Comparison of ENCODE assay signal across 10 mouse cellular contexts in the genomic region with DNA sequence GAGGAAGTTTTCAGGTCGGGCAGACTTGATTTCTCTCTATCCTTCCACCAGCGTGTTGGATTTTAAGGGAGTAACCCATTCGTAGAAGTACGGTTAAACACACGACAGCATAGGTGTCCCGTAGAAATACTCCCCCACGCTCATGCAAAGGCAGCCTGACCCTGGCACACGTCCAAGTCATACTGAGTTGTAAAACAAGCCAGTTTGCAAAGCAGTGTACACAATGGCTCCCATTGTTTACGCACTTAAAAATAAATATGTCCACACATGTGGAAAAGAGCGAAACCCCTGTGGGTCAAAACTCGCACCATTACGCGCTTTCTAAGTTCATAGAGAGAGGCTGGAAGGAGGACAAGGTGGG. TPM values are rescaled to one million over a fixed set of nuclear protein-coding genes. Genes with fewer than 3 reads are reported as not detected.
DNase-seq lines count a peak whose midpoint lies in the region; ATAC-seq and TF ChIP-seq lines count a peak whose summit lies in the region.
"Had no signal": no experiment of that assay in that cellular context is flagged by ENCODE, and none has a peak within 500 bp of the region (broad histone marks: within the 10 kb centered on the region; RNA-seq: fewer than 3 reads in every experiment).

No protein-coding gene starts in this region.

- DNase-seq in heart, postnatal 10 days = no peak
- DNase-seq in intestine, embryonic 14.5 days (ENCODE audit: low spot score) = no peak
- DNase-seq in ovary, postnatal 10 days (ENCODE audit: low spot score) = no peak

- H3K4me1 ChIP-seq in heart, embryonic 16.5 days (ENCODE audit: control insufficient read depth, insufficient read depth, low read length) = peaks cover 4% of the 10 kb centered on the region; the same call in 1 of the 2 replicates
- H3K4me1 ChIP-seq in ES-Bruce4 (ENCODE audit: control insufficient read depth, insufficient read depth, low read length) = peaks cover 9% of the 10 kb centered on the region
- H3K4me1 ChIP-seq in intestine, embryonic 14.5 days (replicated peaks; ENCODE audit: control insufficient read depth, insufficient read depth, low read length) = peaks cover 4% of the 10 kb centered on the region; the same call in 1 of the 2 replicates
- H3K4me1 ChIP-seq in liver, embryonic 16.5 days (ENCODE audit: control insufficient read depth, low read depth, low read length) = peaks cover 6% of the 10 kb centered on the region
- H3K4me1 ChIP-seq in forebrain, embryonic 13.5 days = peaks cover 8% of the 10 kb centered on the region

- H3K27ac ChIP-seq in heart, embryonic 16.5 days (ENCODE audit: low read length) = no peak overlapping the region
- 0 out of 2 replicates have a peak overlapping the region, but pooled peaks have one; percentile 36 for H3K27ac ChIP-seq in ES-Bruce4 (ENCODE audit: insufficient read depth, low read length)
- 0 out of 2 replicates have a peak overlapping the region, but pooled peaks have one; percentile 29 for H3K27ac ChIP-seq in intestine, embryonic 14.5 days (ENCODE audit: low read depth)
- peak overlapping the region; percentile 79; the same call in 1 of the 2 replicates for H3K27ac ChIP-seq in liver, embryonic 16.5 days (ENCODE audit: low read length)
- no peak overlapping the region for H3K27ac ChIP-seq in forebrain, embryonic 13.5 days

- TF ChIP-seq CTCF in ES-Bruce4 (IDR thresholded peaks at IDR 0.05; ENCODE audit: low read depth, low read length) = no peak

- 50% methylated on average over 13 of the region's 13 CpGs for WGBS in heart, embryonic 16.5 days
- WGBS in intestine, embryonic 14.5 days = 36% methylated on average over 13 of the region's 13 CpGs
- 60% methylated on average over 13 of the region's 13 CpGs for WGBS in liver, embryonic 16.5 days (ENCODE audit: insufficient replicate concordance)
- WGBS in forebrain, embryonic 13.5 days = 57% methylated on average over 13 of the region's 13 CpGs

- H3K4me3 ChIP-seq in heart, embryonic 16.5 days (ENCODE audit: low read length) = no peak overlapping the region
- H3K4me3 ChIP-seq in ES-Bruce4 (ENCODE audit: low read depth, low read length) = peak overlapping the region; percentile 42; the same call in 1 of the 2 replicates
- H3K4me3 ChIP-seq in intestine, embryonic 14.5 days (ENCODE audit: low read depth, low read length) = no peak overlapping the region
- H3K4me3 ChIP-seq in liver, embryonic 16.5 days (ENCODE audit: low read depth, low read length) = no peak overlapping the region
- no peak overlapping the region for H3K4me3 ChIP-seq in forebrain, embryonic 13.5 days

- no peaks in the 10 kb centered on the region for H3K36me3 ChIP-seq in heart, embryonic 16.5 days (ENCODE audit: control insufficient read depth, insufficient read depth)
- H3K36me3 ChIP-seq in ES-Bruce4 (ENCODE audit: control insufficient read depth, insufficient read depth, low read length, poor library complexity, severe bottlenecking) = no peaks in the 10 kb centered on the region
- no peaks in the 10 kb centered on the region for H3K36me3 ChIP-seq in intestine, embryonic 14.5 days (ENCODE audit: control insufficient read depth, insufficient read depth, low read length)
- no peaks in the 10 kb centered on the region for H3K36me3 ChIP-seq in liver, embryonic 16.5 days (ENCODE audit: control insufficient read depth, insufficient read depth)
- H3K36me3 ChIP-seq in forebrain, embryonic 13.5 days (ENCODE audit: poor library complexity, severe bottlenecking) = no peaks in the 10 kb centered on the region

- no peak overlapping the region for H3K9ac ChIP-seq in heart, embryonic 16.5 days (ENCODE audit: low read length)
- peak overlapping the region; percentile 45 for H3K9ac ChIP-seq in ES-Bruce4 (ENCODE audit: low read depth, poor library complexity, severe bottlenecking)
- no peak overlapping the region for H3K9ac ChIP-seq in intestine, embryonic 14.5 days (ENCODE audit: low read length)
- no peak overlapping the region for H3K9ac ChIP-seq in liver, embryonic 16.5 days (ENCODE audit: low read depth, low read length)
- no peak overlapping the region for H3K9ac ChIP-seq in forebrain, embryonic 13.5 days

- intact Hi-C loops in heart, postnatal 10 days (cut with DNase I) = no loop called here

- no peak for ATAC-seq in heart, embryonic 16.5 days (replicated peaks; ENCODE audit: extremely low read depth, insufficient read depth, low FRiP score)
- no peak for ATAC-seq in intestine, embryonic 14.5 days (replicated peaks; ENCODE audit: low FRiP score, low TSS enrichment, low read depth)
- ATAC-seq in liver, embryonic 16.5 days (ENCODE audit: low read depth) = peak; percentile 61
- no peak for ATAC-seq in forebrain, embryonic 13.5 days
- ATAC-seq in megakaryocyte progenitor cell, adult 5-6 weeks (replicated peaks; ENCODE audit: poor library complexity) = no peak
- ATAC-seq: midbrain, embryonic 16.5 days had no signal

- H3K4me2 ChIP-seq in heart, embryonic 16.5 days (ENCODE audit: low read depth, low read length) = peak overlapping the region; percentile 49
- H3K4me2 ChIP-seq in intestine, embryonic 14.5 days (ENCODE audit: low read length) = peak overlapping the region; percentile 30
- H3K4me2 ChIP-seq in liver, embryonic 16.5 days (ENCODE audit: low read depth, low read length) = peak overlapping the region; percentile 33
- H3K4me2 ChIP-seq in forebrain, embryonic 13.5 days = no peak overlapping the region

- no peaks in the 10 kb centered on the region for H3K27me3 ChIP-seq in heart, embryonic 16.5 days (ENCODE audit: control insufficient read depth, insufficient read depth, low read length)
- no peaks in the 10 kb centered on the region for H3K27me3 ChIP-seq in ES-Bruce4 (ENCODE audit: control insufficient read depth, insufficient read depth, low read length, poor library complexity, severe bottlenecking)
- H3K27me3 ChIP-seq in intestine, embryonic 14.5 days (replicated peaks; ENCODE audit: control insufficient read depth, insufficient read depth, low read length) = no peaks in the 10 kb centered on the region
- no peaks in the 10 kb centered on the region for H3K27me3 ChIP-seq in liver, embryonic 16.5 days (ENCODE audit: control insufficient read depth, insufficient read depth, low read depth, low read length)
- H3K27me3 ChIP-seq in forebrain, embryonic 13.5 days = no peaks in the 10 kb centered on the region
- H3K27me3 ChIP-seq: CH12.LX had no signal

- no peak for TF ChIP-seq EP300 in ES-Bruce4 (IDR thresholded peaks at IDR 0.05; ENCODE audit: insufficient read depth, low read depth, low read length)

- TF ChIP-seq POLR2A in ES-Bruce4 (IDR thresholded peaks at IDR 0.05; ENCODE audit: insufficient read depth, low read length) = no peak

- H3K9me3 ChIP-seq in heart, embryonic 16.5 days (replicated peaks; ENCODE audit: control insufficient read depth, low read length) = no peaks in the 10 kb centered on the region
- no peaks in the 10 kb centered on the region for H3K9me3 ChIP-seq in ES-Bruce4 (replicated peaks; ENCODE audit: control insufficient read depth, insufficient read depth, low read length, poor library complexity, severe bottlenecking)
- no peaks in the 10 kb centered on the region for H3K9me3 ChIP-seq in intestine, embryonic 14.5 days (ENCODE audit: control insufficient read depth, low read length)
- H3K9me3 ChIP-seq in liver, embryonic 16.5 days (replicated peaks; ENCODE audit: control insufficient read depth, low read length) = no peaks in the 10 kb centered on the region
- H3K9me3 ChIP-seq in forebrain, embryonic 13.5 days (replicated peaks) = no peaks in the 10 kb centered on the region

RNA-seq across cellular contexts. Expression of a gene that starts 24.3 kb away (rescaled TPM):
- 331 and 367 TPM in 2 replicates for polyA plus RNA-seq in heart, embryonic 16.5 days (2015; fragmentation: Nextera tagmentation; extraction: Ambion mirVana)
- total RNA-seq in heart, postnatal 10 days (2021) = 100 to 1,000 TPM; 203 to 204 TPM
- 210 and 215 TPM in 2 replicates for polyA plus RNA-seq in ES-Bruce4 (2011; ENCODE audit: insufficient read depth, insufficient read length, low read depth, missing spikeins)
- polyA plus RNA-seq in intestine, embryonic 14.5 days (2014; fragmentation: Nextera tagmentation; extraction: Ambion mirVana) = 482 and 487 TPM in 2 replicates
- polyA plus RNA-seq in liver, embryonic 16.5 days (2015; fragmentation: Nextera tagmentation; extraction: Ambion mirVana) = 177 and 184 TPM in 2 replicates
- 414 and 420 TPM in 2 replicates for polyA plus RNA-seq in forebrain, embryonic 13.5 days (2015; fragmentation: Nextera tagmentation; extraction: Ambion mirVana)
- 303 and 339 TPM in 2 replicates for total RNA-seq in megakaryocyte progenitor cell, adult 5-6 weeks (2015)
- total RNA-seq in megakaryocyte progenitor cell, adult 5-6 weeks (2017) = 449 and 454 TPM in 2 replicates

RNA-seq across cellular contexts. Expression of a gene that starts 24.4 kb away (rescaled TPM):
- 2.7 and 2.9 TPM in 2 replicates for polyA plus RNA-seq in heart, embryonic 16.5 days (2015; fragmentation: Nextera tagmentation; extraction: Ambion mirVana)
- total RNA-seq in heart, postnatal 10 days (2021) = under 1 TPM in 1 of 2 experiments, not detected in 1; 0.12 TPM
- polyA plus RNA-seq in ES-Bruce4 (2011; ENCODE audit: insufficient read depth, insufficient read length, low read depth, missing spikeins) = 1.1 and 1.6 TPM in 2 replicates
- 1.3 and 1.4 TPM in 2 replicates for polyA plus RNA-seq in intestine, embryonic 14.5 days (2014; fragmentation: Nextera tagmentation; extraction: Ambion mirVana)
- polyA plus RNA-seq in liver, embryonic 16.5 days (2015; fragmentation: Nextera tagmentation; extraction: Ambion mirVana) = 0.12 and 0.20 TPM in 2 replicates
- 0.13 and 0.16 TPM in 2 replicates for polyA plus RNA-seq in forebrain, embryonic 13.5 days (2015; fragmentation: Nextera tagmentation; extraction: Ambion mirVana)
- total RNA-seq in megakaryocyte progenitor cell, adult 5-6 weeks (2015) = 0.15 TPM in 1 of 2 replicates, not detected in the other
- total RNA-seq in megakaryocyte progenitor cell, adult 5-6 weeks (2017) = not detected in 2 replicates

RNA-seq across cellular contexts. Expression of a gene that starts 36.2 kb away (rescaled TPM):
- 12.8 and 13.9 TPM in 2 replicates for polyA plus RNA-seq in heart, embryonic 16.5 days (2015; fragmentation: Nextera tagmentation; extraction: Ambion mirVana)
- total RNA-seq in heart, postnatal 10 days (2021) = 10 to 100 TPM; 22.0 to 26.6 TPM
- polyA plus RNA-seq in ES-Bruce4 (2011; ENCODE audit: insufficient read depth, insufficient read length, low read depth, missing spikeins) = 44.2 and 44.3 TPM in 2 replicates
- 27.4 and 28.8 TPM in 2 replicates for polyA plus RNA-seq in intestine, embryonic 14.5 days (2014; fragmentation: Nextera tagmentation; extraction: Ambion mirVana)
- 38.7 and 41.4 TPM in 2 replicates for polyA plus RNA-seq in liver, embryonic 16.5 days (2015; fragmentation: Nextera tagmentation; extraction: Ambion mirVana)
- polyA plus RNA-seq in forebrain, embryonic 13.5 days (2015; fragmentation: Nextera tagmentation; extraction: Ambion mirVana) = 13.7 TPM in 2 replicates
- total RNA-seq in megakaryocyte progenitor cell, adult 5-6 weeks (2015) = 0.84 and 1.2 TPM in 2 replicates
- total RNA-seq in megakaryocyte progenitor cell, adult 5-6 weeks (2017) = 0.54 and 0.61 TPM in 2 replicates

Comparison
In these comparisons a context has a peak if more than half of its experiments do, and no peak if none do; other contexts are left out.
1. H3K27ac ChIP-seq: peak in ES-Bruce4 (single experiment), intestine, embryonic 14.5 days (single experiment) and liver, embryonic 16.5 days (single experiment); none in heart, embryonic 16.5 days (single experiment) and forebrain, embryonic 13.5 days (single experiment).